Mouse (Mus musculus) stomach, embryonic 14.5 days (tissue): Measurements from ENCODE around the gene H2-Q7. TPM values are rescaled to one million over a fixed set of nuclear protein-coding genes. Genes with fewer than 3 reads are reported as not detected.
"Not testable (repeated sequence)": the region's sequence is repeated elsewhere in the genome, so short reads cannot be mapped to it uniquely, and the experiment has no call there.

Experiments used
- ATAC-seq: fragments of 200-750 bp; cut with Nextera tagmentation; 2 replicates; pipeline ENCODE4 v1.8.0; 2017; ENCODE audit warnings: low read depth, moderate TSS enrichment; ENCODE audit not compliant: insufficient number of reproducible peaks, insufficient read depth, low FRiP score
- H3K27ac ChIP-seq: fragments of 300-500 bp; sonication (generic); 2 replicates; pipeline ENCODE4 v1.5.1; 2014; ENCODE audit warnings: mild to moderate bottlenecking, low read length, moderate library complexity, mixed read lengths
- H3K27me3 ChIP-seq: fragments of 300-500 bp; sonication (generic); 2 replicates; pipeline ENCODE4 v1.6.1; 2014; ENCODE audit warnings: low read length, control low read depth, mixed read lengths; ENCODE audit not compliant: control insufficient read depth, insufficient read depth
- H3K36me3 ChIP-seq: fragments of 300-500 bp; sonication (generic); 2 replicates; pipeline ENCODE4 v1.6.1; 2014; ENCODE audit warnings: mild to moderate bottlenecking, control low read depth, low read length, moderate library complexity, mixed read lengths; ENCODE audit not compliant: control insufficient read depth, insufficient read depth
- H3K4me1 ChIP-seq: fragments of 300-500 bp; sonication (generic); 2 replicates; pipeline ENCODE4 v1.6.1; 2014; ENCODE audit warnings: low read length, control low read depth, mixed read lengths; ENCODE audit not compliant: control insufficient read depth, insufficient read depth
- H3K4me2 ChIP-seq: fragments of 300-500 bp; sonication (generic); replicated peaks from 2 replicates; pipeline ENCODE4 v1.6.1; 2014; ENCODE audit warnings: low read depth, low read length, control low read depth
- H3K4me3 ChIP-seq: fragments of 300-500 bp; sonication (generic); 2 replicates; pipeline ENCODE4 v1.5.1; 2014; ENCODE audit warnings: low read depth, low read length, control low read depth
- H3K9ac ChIP-seq: fragments of 300-500 bp; sonication (generic); replicated peaks from 2 replicates; pipeline ENCODE4 v1.6.1; 2014; ENCODE audit warnings: low read depth, mild to moderate bottlenecking, control low read depth, low read length, moderate library complexity, mixed read lengths
- H3K9me3 ChIP-seq: fragments of 300-500 bp; sonication (generic); 2 replicates; pipeline ENCODE4 v1.6.1; 2016; ENCODE audit warnings: low read depth, low read length, control low read depth; ENCODE audit not compliant: control insufficient read depth
- WGBS: fragments of 180-500 bp; shearing (Covaris S2); extraction: QIAGEN DNeasy Blood & Tissue Kit; methylation state at CpG from one replicate; pipeline ENCODE4 v1.1.7; 2014; 5-methylcytosine and 5-hydroxymethylcytosine counted together
- polyA plus RNA-seq: library from polyadenylated mRNA; unstranded; fragments of >200 nt; fragmentation: Nextera tagmentation; extraction: Ambion mirVana; gene quantifications from 2 replicates; pipeline ENCODE4 v1.2.1, GENCODE M21; 2014

The H2-Q7 gene
- polyA plus RNA-seq, 1 experiment from 2014 or later, result 4.6 TPM

DNA sequence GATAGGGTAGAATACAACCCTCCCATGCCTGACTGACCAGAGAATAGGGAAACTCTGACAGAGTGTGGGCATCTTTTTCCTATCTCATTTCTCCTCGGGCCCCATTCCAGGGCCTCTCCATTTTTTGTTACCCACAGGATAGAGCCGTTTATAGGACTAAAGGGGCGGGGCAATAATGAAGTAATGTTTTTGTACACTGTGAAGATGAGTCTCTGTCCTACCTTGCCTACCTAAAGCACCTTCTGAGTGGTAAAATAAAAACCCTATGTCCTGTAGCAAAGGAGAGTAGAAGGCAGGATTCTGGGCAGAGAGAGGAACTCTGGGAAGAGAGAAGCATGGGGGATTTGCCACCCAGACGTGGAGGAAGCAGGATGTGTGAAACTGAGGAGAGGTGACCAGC is 19.4 kb upstream of the H2-Q7 start:
- H3K36me3 ChIP-seq, H3K4me2 ChIP-seq, ATAC-seq, H3K4me3 ChIP-seq, H3K27me3 ChIP-seq, H3K9me3 ChIP-seq, H3K9ac ChIP-seq, H3K27ac ChIP-seq, H3K4me1 ChIP-seq: not testable (repeated sequence)
- 57% methylated on average over 4 of the region's 4 CpGs for WGBS

DNA sequence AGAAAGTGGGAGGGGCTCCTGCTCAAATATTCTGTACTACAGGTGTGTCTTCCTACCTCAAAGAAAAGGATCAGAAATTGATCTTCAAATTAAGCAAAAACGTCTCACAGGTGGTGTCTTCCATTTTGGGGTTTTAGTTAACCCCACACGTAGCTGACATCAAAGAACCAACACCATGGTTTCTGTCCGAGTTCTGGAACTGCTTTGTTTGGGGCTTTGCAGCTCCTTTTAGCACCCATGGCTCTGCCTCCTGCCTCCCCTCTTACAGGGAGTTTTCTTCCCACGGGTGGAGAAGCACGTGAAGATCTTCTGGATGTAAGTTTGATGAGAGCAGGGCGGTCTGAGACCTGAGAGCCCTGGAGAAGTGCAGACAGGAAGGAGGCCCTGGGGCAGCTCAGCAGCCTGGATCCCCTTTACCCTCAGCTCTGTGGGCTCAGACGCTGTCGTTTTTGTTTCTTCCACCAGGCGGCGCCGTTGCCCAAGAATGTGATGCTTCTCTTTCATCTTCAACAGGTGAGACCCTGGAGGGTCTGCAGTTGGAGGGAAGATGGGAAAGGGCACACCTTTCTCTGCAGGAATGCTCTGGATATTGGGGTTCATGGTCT is 18.6 kb upstream of the H2-Q7 start:
- not testable (repeated sequence) for H3K4me3 ChIP-seq, H3K4me1 ChIP-seq, H3K27me3 ChIP-seq, H3K27ac ChIP-seq, H3K9me3 ChIP-seq, H3K9ac ChIP-seq, ATAC-seq, H3K4me2 ChIP-seq, H3K36me3 ChIP-seq
- 13% methylated on average over 11 of the region's 11 CpGs for WGBS

DNA sequence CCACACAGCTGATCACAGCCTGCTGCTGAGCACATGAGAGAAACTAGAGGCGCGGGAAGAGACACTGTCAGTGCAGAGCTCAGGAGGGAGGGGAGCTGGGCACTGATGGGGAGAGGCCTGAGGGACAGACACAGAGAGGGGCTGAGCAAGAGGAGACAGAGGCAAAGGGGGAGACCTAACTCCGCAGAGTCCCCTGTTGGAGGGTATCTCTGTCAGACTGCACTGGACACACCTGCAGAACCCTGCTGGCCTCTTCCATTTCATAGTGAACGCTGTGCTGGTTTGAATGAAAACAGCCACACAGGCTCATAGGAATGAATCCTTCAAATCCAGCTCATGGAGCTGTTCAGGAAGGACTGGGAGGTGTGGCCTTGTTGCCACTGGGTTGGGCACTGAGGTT is 17.6 kb upstream of the H2-Q7 start:
- H3K27me3 ChIP-seq, ATAC-seq, H3K9me3 ChIP-seq, H3K4me1 ChIP-seq, H3K4me2 ChIP-seq, H3K9ac ChIP-seq, H3K36me3 ChIP-seq, H3K27ac ChIP-seq, H3K4me3 ChIP-seq: not testable (repeated sequence)
- WGBS, result 86% methylated on average over 4 of the region's 4 CpGs

DNA sequence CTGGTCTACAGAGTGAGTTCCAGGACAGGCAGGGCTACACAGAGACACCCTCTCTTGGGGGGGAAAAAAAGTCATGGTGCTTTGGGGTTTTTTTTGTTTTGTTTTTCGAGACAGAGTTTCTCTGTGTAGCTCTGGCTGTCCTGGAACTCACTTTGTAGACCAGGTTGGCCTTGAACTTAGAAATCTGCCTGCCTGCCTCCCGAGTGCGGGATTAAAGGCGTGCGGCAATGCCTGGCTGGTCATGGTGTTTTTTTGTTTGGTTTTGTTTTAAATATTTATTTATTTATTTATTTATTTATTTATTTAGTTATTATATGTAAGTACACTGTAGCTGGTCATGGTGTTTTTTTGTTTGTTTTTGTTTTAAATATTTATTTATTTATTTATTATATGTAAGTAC is 16.6 kb upstream of the H2-Q7 start:
- ATAC-seq, H3K4me3 ChIP-seq, H3K27ac ChIP-seq, H3K4me2 ChIP-seq, H3K36me3 ChIP-seq, H3K27me3 ChIP-seq, H3K9me3 ChIP-seq, H3K4me1 ChIP-seq, H3K9ac ChIP-seq: not testable (repeated sequence)
- 89% methylated on average over 5 of the region's 5 CpGs for WGBS

GRCm38 (mm10) chr17:35423131-35423810 is 15.7 kb upstream of the H2-Q7 start:
- 61% methylated on average over 3 of the region's 3 CpGs for WGBS
- not testable (repeated sequence) for H3K36me3 ChIP-seq, H3K4me2 ChIP-seq, ATAC-seq, H3K9ac ChIP-seq, H3K27me3 ChIP-seq, H3K9me3 ChIP-seq, H3K4me3 ChIP-seq, H3K4me1 ChIP-seq, H3K27ac ChIP-seq

- H3K27ac ChIP-seq, H3K4me3 ChIP-seq, H3K36me3 ChIP-seq, H3K27me3 ChIP-seq, ATAC-seq, H3K4me2 ChIP-seq, H3K9ac ChIP-seq, H3K9me3 ChIP-seq, H3K4me1 ChIP-seq: not testable (repeated sequence)
- WGBS, result 83% methylated on average over 3 of the region's 3 CpGs
Measured at GRCm38 (mm10) chr17:35424106-35424505, 14.8 kb upstream of the H2-Q7 start.

DNA sequence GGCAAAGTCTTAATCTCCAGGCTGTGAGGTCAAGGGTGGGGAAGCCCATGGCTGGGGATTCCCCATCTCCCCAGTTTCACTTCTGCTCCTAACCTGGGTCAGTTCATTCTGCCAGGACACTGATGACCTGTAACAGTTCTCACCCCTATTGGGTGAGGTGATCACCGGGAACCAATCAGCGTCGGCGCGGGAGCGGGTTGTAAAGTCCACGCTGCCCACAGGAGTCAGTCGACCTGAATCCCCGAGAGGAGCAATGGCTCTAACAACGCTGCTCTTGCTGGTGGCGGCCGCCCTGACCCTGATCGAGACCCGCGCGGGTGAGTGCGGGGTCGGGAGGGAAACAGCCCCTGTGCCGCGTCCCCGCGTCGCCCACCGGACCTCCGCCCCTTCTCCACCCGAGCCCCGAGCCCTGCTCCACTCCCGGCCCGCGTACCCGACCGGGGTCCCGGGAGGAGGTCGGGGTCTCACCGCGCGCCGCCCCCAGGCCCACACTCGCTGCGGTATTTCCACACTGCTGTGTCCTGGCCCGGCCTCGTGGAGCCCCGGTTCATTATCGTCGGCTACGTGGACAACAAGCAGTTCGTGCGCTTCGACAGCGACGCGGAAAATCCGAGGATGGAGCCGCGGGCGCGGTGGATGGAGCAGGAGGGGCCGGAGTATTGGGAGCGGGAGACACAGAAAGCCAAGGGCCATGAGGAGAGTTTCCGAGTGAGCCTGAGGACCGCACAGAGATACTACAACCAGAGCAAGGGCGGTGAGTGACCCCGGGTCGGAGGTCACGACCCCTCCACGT is 14.1 kb upstream of the H2-Q7 start, which contains the start of gene H2-Q6:
H2-Q6 (plus strand) TSS at position 227 of the 793 bp plus-strand sequence.
- not testable (repeated sequence) for H3K27ac ChIP-seq, H3K9ac ChIP-seq, H3K9me3 ChIP-seq, H3K36me3 ChIP-seq, H3K27me3 ChIP-seq, H3K4me1 ChIP-seq
- peak within 1 kb of the TSS; percentile 59 for H3K4me2 ChIP-seq
- peak within 1 kb of the TSS; percentile 28; the same call in 1 of the 2 replicates for H3K4me3 ChIP-seq
- ATAC-seq, result peak; percentile 59
- 3% methylated on average over 52 of the region's 66 CpGs for WGBS

GRCm38 (mm10) chr17:35425474-35425873 is 13.5 kb upstream of the H2-Q7 start:
- not testable (repeated sequence) for H3K4me1 ChIP-seq, H3K9me3 ChIP-seq, H3K27me3 ChIP-seq, H3K36me3 ChIP-seq, H3K27ac ChIP-seq, H3K9ac ChIP-seq
- Histone ChIP-seq H3K4me2 (peak overlapping the region; percentile 59), H3K4me3 (peak overlapping the region; percentile 28; the same call in 1 of the 2 replicates)
- 0 out of 2 replicates have a peak, but pooled peaks have one; percentile 33 for ATAC-seq
- 15% methylated on average over 28 of the region's 28 CpGs for WGBS
